Mouse (Mus musculus) adrenal gland, adult 18-20 months (tissue): ENCODE measurements at regions not wholly inside any gene's neighbourhood (a gene's known extent, or its start where the extent isn't known, plus 50 kb on each side); places are given as distances from the start of the nearest gene placed in this dataset.

ENCODE experiments used
- DNase-seq, 2 experiments: peaks; one replicate each; pipeline ENCODE4 v3.0.0; 2021 to 2022; ENCODE audit warnings: low spot score in 2 of 2
- microRNA-seq, 2 experiments: library from miRNA; unstranded; fragments of <30 nt; microRNA quantifications; one replicate each; pipeline ENCODE4 v1.2.0; 2021; ENCODE audit warnings: borderline number of aligned reads in 2 of 2

- DNase-seq, result no peak
These were observed 198.7 kb downstream of the Epha4 start for GRCm38 (mm10) chr1:77316198-77316597.

Small RNA genes lying in the stretch of these regions (microRNA-seq; reads per million reads assigned to microRNA genes)
- 0 reads per million in 2 experiments for gene Mir6343
